Mouse (Mus musculus): ENCODE measurements around the gene Sult1a1.

GRCm38 (mm10) chr7:126710266-126710665 lies 34.0 kb upstream of the Sult1a1 start:
- TF ChIP-seq CTCF (IDR thresholded peaks at IDR 0.05; ENCODE audit: insufficient read depth, low read length) (no peak), POLR2A (IDR thresholded peaks at IDR 0.05; ENCODE audit: borderline replicate concordance, extremely low read depth, low read depth, low read length) (no peak)
